Mouse (Mus musculus): ENCODE data around the gene Lifr.

Gene Lifr

DNA sequence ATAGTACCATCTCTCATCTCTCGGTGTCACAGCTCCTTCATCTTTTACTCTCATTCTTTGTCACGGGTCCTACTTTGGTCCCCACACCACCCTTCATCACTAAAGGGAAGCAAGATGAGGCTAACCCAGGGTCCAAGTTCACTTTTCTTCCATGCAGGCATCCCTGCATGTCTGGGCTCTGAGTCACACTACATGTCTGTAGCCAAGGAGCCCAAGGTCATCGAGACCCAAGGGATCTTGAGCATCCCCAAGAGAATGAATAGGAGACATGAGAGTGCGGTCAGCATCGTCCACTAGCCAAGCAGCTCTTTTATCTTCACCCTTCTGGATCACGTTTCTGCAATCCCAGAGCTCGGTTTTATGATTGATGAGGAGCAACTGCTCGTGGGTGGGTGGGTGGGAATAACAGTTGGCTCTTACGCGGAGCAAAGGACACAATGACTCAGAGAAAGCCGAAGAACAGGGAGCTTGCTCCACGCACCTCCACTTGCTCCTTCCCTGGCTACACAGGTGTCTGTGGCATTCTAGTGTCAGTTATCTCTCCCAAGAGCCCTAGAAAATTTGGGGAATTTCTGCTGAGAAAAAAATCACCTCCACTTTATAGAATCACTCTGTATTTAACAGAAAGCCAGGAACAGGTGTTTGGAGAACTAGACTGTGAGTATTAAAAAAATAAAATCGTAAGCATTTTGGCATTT, 143.1 kb downstream of the Lifr start:
- in situ Hi-C loops (cut with MboI; ENCODE audit: unreplicated experiment in 2 of 2), result loop anchor here in 1 of 2 experiments (10.0 kb wide), 1 partner anchor 609 kb away; no protein-coding TSS in a partner anchor

DNA sequence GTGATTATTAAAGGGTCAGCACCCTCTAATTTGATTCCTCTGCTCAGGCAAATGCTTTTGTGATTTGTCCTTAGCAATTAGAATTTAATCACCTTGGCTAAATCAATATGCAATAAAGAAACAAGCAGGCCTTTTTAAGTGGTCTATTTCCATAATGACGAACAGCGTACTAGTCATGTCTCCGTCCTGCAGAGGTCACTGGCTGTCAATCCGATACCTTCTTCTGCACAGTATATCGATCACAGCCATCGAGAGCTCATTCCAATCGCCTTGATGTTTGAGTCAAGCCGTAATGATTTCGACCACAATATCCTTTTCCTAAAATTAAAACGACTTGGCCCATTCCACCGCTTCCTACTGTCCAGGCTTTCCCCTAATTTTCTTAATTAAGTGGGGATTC, 149.5 kb downstream of the Lifr start:
- in situ Hi-C loops (cut with MboI; ENCODE audit: unreplicated experiment in 2 of 2), result loop anchor here in 1 of 2 experiments (10.0 kb wide), 1 partner anchor 615 kb away; no protein-coding TSS in a partner anchor

DNA sequence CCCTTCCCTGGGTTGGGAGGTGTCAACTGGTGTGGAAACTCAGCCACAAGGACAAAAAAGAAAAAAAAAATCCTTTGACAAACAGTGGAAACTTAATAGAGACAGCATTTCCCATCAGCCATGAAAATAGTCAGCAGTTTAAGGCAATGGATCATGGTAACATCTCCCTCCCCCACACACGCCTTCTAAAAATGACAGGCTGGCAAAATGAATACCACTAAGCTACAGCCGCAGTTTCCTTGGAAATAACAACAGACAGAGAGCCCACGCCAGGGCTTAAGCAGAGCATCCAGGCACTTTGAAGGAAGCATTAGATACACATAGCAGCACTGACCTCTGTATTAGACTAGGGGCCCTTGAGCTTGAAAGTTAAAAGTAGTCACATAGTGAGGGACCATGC, 150.5 kb downstream of the Lifr start:
- in situ Hi-C loops (cut with MboI; ENCODE audit: unreplicated experiment in 2 of 2), result no loop called here

DNA sequence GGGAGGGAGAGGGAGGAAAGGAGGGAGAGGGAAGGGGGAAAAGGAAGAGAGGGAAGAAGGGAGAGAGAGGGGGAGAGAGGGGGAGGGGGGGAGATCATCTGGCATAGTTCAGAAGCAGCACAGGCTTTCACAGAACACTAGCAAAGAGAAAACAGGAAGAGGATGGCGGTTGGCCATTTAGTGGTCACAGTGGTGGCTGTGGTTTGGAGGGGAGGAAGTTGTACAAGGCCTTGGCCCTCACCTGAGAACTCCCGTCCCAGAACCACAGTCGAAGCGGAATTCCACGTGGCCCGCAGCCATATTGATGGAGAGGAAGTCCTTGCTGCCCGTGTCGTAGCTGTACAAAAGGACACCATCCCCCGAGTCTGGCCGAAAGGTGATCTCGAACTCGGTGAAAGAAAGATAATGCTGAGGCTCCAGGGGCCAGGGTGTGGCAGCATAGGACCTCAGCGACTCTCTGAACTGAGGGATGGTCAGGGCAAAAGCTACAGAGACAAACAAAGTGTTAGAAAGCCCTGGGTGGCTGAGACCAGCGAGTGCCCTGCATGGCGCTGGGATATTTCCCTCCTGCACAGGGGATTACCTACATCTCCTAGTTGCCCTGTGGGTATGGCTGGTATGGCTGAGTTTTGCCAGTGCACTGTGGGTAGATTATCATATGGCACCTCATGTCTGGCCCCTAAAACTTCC, 151.9 kb downstream of the Lifr start:
- in situ Hi-C loops (cut with MboI; ENCODE audit: unreplicated experiment in 2 of 2), result no loop called here
